Mouse (Mus musculus) adrenal gland, adult 18-20 months (tissue): ENCODE measurements around the gene Bbs9. TPM values are rescaled to one million over a fixed set of nuclear protein-coding genes. Genes with fewer than 3 reads are reported as not detected.
A peak's percentile ranks its signal among the peaks of the same experiment; 100 is the strongest.

ENCODE experiments used
- DNase-seq, 2 experiments: peaks; one replicate each; pipeline ENCODE4 v3.0.0; 2021 to 2022; ENCODE audit warnings: low spot score in 2 of 2
- total RNA-seq, 2 experiments: library from RNA; stranded (reverse); gene quantifications; 1 replicate in 1 of 2; 2 replicates in 1 of 2; pipeline ENCODE4 v1.2.3; 2021

Bbs9 gene
- total RNA-seq, 2 experiments from 2014 or later, result 12.5 to 16.5 TPM

GRCm38 (mm10) chr9:22467371-22468169 lies 7.9 kb upstream of the Bbs9 start:
- peak; percentile 54 to 57 for DNase-seq

- DNase-seq, result no peak
These were observed 7.2 kb upstream of the Bbs9 start for GRCm38 (mm10) chr9:22468170-22468898.

- no peak for DNase-seq
These were observed 6.6 kb upstream of the Bbs9 start for GRCm38 (mm10) chr9:22468899-22469259.

GRCm38 (mm10) chr9:22469643-22470042 lies 5.9 kb upstream of the Bbs9 start, which contains the start of gene Rp9:
TSS of gene Rp9 (minus strand) at chr9:22469743.
- no peak for DNase-seq

- no peak for DNase-seq
These were observed 750 bp downstream of the Bbs9 start for GRCm38 (mm10) chr9:22476265-22476664.

- DNase-seq, result no peak
These were observed 3.4 kb downstream of the Bbs9 start for GRCm38 (mm10) chr9:22478946-22479345.

- DNase-seq, result no peak
These were observed 8.5 kb downstream of the Bbs9 start for GRCm38 (mm10) chr9:22483866-22484561.

- no peak for DNase-seq
These were observed 9.2 kb downstream of the Bbs9 start for GRCm38 (mm10) chr9:22484562-22485308.

GRCm38 (mm10) chr9:22486211-22486610 lies 10.7 kb downstream of the Bbs9 start:
- DNase-seq, result no peak

GRCm38 (mm10) chr9:22488963-22489362 lies 13.4 kb downstream of the Bbs9 start:
- no peak for DNase-seq

- no peak for DNase-seq
These were observed 18.8 kb downstream of the Bbs9 start for GRCm38 (mm10) chr9:22494203-22494807.

- DNase-seq, result no peak
These were observed 19.6 kb downstream of the Bbs9 start for GRCm38 (mm10) chr9:22495133-22495532.

- DNase-seq, result no peak
These were observed 21.7 kb downstream of the Bbs9 start for GRCm38 (mm10) chr9:22497021-22497767.

- no peak for DNase-seq
These were observed 27.5 kb downstream of the Bbs9 start for GRCm38 (mm10) chr9:22502972-22503371.

- no peak for DNase-seq
These were observed 28.1 kb downstream of the Bbs9 start for GRCm38 (mm10) chr9:22503581-22503980.

- no peak for DNase-seq
These were observed 30.1 kb downstream of the Bbs9 start for GRCm38 (mm10) chr9:22505574-22505973.

GRCm38 (mm10) chr9:22515076-22515475 lies 39.6 kb downstream of the Bbs9 start:
- no peak for DNase-seq

- peak; percentile 7 to 39 for DNase-seq
These were observed 43.0 kb downstream of the Bbs9 start for GRCm38 (mm10) chr9:22518394-22519041.

GRCm38 (mm10) chr9:22523460-22523859 lies 47.9 kb downstream of the Bbs9 start:
- DNase-seq, result no peak
